Mouse (Mus musculus) limb, embryonic 13.5 days (tissue): ENCODE measurements around the gene Esm1. TPM values are rescaled to one million over a fixed set of nuclear protein-coding genes. Genes with fewer than 3 reads are reported as not detected.
"Not testable (repeated sequence)": the region's sequence is repeated elsewhere in the genome, so short reads cannot be mapped to it uniquely, and the experiment has no call there.

Experiments used
- ATAC-seq: fragments of 200-750 bp; cut with Nextera tagmentation; 2 replicates; pipeline ENCODE4 v1.8.0; 2017; ENCODE audit warnings: low read depth, moderate number of reproducible peaks, moderate TSS enrichment; ENCODE audit not compliant: low FRiP score
- H3K27ac ChIP-seq: fragments of 300-500 bp; sonication (generic); 2 replicates; pipeline ENCODE4 v1.5.1; 2015; ENCODE audit warnings: inconsistent platforms, mild to moderate bottlenecking, moderate library complexity
- H3K27me3 ChIP-seq: fragments of 300-500 bp; sonication (generic); 2 replicates; pipeline ENCODE4 v1.6.1; 2015; ENCODE audit warnings: mild to moderate bottlenecking, inconsistent platforms
- H3K36me3 ChIP-seq: fragments of 300-500 bp; sonication (generic); 2 replicates; pipeline ENCODE4 v1.6.1; 2015; ENCODE audit warnings: inconsistent platforms, mild to moderate bottlenecking, moderate library complexity
- H3K4me1 ChIP-seq: fragments of 300-500 bp; sonication (generic); 2 replicates; pipeline ENCODE4 v1.6.1; 2015; ENCODE audit warnings: inconsistent platforms
- H3K4me2 ChIP-seq: fragments of 300-500 bp; sonication (generic); replicated peaks from 2 replicates; pipeline ENCODE4 v1.6.1; 2015; ENCODE audit warnings: inconsistent platforms, mild to moderate bottlenecking, moderate library complexity
- H3K4me3 ChIP-seq: fragments of 300-500 bp; sonication (generic); 2 replicates; pipeline ENCODE4 v1.5.1; 2015; ENCODE audit warnings: moderate library complexity, mild to moderate bottlenecking, inconsistent platforms
- H3K9ac ChIP-seq: fragments of 300-500 bp; sonication (generic); 2 replicates; pipeline ENCODE4 v1.6.1; 2015; ENCODE audit warnings: mild to moderate bottlenecking, inconsistent platforms
- H3K9me3 ChIP-seq: fragments of 300-500 bp; sonication (generic); 2 replicates; pipeline ENCODE4 v1.6.1; 2016; ENCODE audit warnings: inconsistent platforms
- WGBS: fragments of 180-500 bp; shearing (Covaris S2); methylation state at CpG from one replicate; pipeline ENCODE4 v1.1.7; 2015; 5-methylcytosine and 5-hydroxymethylcytosine counted together
- polyA plus RNA-seq: library from polyadenylated mRNA; unstranded; fragments of >200 nt; fragmentation: Nextera tagmentation; extraction: Ambion mirVana; gene quantifications from 2 replicates; pipeline ENCODE4 v1.2.1, GENCODE M21; 2015

Esm1 gene
- polyA plus RNA-seq, 1 experiment from 2014 or later, result 3.0 TPM

GRCm38 (mm10) chr13:113242129-113242528 is 32.7 kb downstream of the Esm1 start:
- no peak for ATAC-seq
- H3K27ac ChIP-seq, result no peak overlapping the region
- WGBS, result 45% methylated on average over 6 of the region's 6 CpGs

GRCm38 (mm10) chr13:113245025-113245424 is 35.6 kb downstream of the Esm1 start:
- Histone ChIP-seq H3K9ac (no peak overlapping the region), H3K9me3 (no peaks in the 10 kb centered on the region), H3K36me3 (no peaks in the 10 kb centered on the region), H3K4me1 (no peaks in the 10 kb centered on the region), H3K4me2 (no peak overlapping the region), H3K27ac (no peak overlapping the region), H3K27me3 (no peaks in the 10 kb centered on the region), H3K4me3 (no peak overlapping the region)
- WGBS, result 73% methylated on average over 8 of the region's 8 CpGs
- no peak for ATAC-seq

More at GRCm38 (mm10) chr13:113242129-113242528, 32.7 kb downstream of the Esm1 start:
- Histone ChIP-seq H3K4me2 (no peak overlapping the region), H3K27me3 (no peaks in the 10 kb centered on the region), H3K9ac (no peak overlapping the region), H3K36me3 (no peaks in the 10 kb centered on the region), H3K9me3 (no peaks in the 10 kb centered on the region), H3K4me1 (no peaks in the 10 kb centered on the region), H3K4me3 (no peak overlapping the region)

- H3K27ac ChIP-seq, ATAC-seq, H3K27me3 ChIP-seq, H3K4me2 ChIP-seq, H3K36me3 ChIP-seq, H3K4me1 ChIP-seq, H3K9me3 ChIP-seq, H3K9ac ChIP-seq, H3K4me3 ChIP-seq: not testable (repeated sequence)
- 80% methylated on average over 7 of the region's 7 CpGs for WGBS
Observed at GRCm38 (mm10) chr13:113252580-113252979, 43.1 kb downstream of the Esm1 start.

GRCm38 (mm10) chr13:113256766-113257165 is 47.3 kb downstream of the Esm1 start:
- no peak for ATAC-seq
- Histone ChIP-seq H3K27me3 (no peaks in the 10 kb centered on the region), H3K27ac (no peak overlapping the region), H3K9ac (no peak overlapping the region), H3K4me3 (no peak overlapping the region), H3K9me3 (no peaks in the 10 kb centered on the region), H3K4me2 (no peak overlapping the region), H3K4me1 (no peaks in the 10 kb centered on the region), H3K36me3 (no peaks in the 10 kb centered on the region)
- 92% methylated on average over 2 of the region's 2 CpGs for WGBS

GRCm38 (mm10) chr13:113257190-113257589 is 47.7 kb downstream of the Esm1 start:
- no peaks in the 10 kb centered on the region for H3K27me3 ChIP-seq
- no peak for ATAC-seq
- H3K36me3 ChIP-seq, result no peaks in the 10 kb centered on the region
- no peak overlapping the region for H3K27ac ChIP-seq
- no peak overlapping the region for H3K4me2 ChIP-seq
- H3K4me3 ChIP-seq, result no peak overlapping the region
- H3K9me3 ChIP-seq, result no peaks in the 10 kb centered on the region
- WGBS, result 47% methylated on average over 5 of the region's 5 CpGs
- H3K4me1 ChIP-seq, result no peaks in the 10 kb centered on the region
- no peak overlapping the region for H3K9ac ChIP-seq

GRCm38 (mm10) chr13:113259237-113259636 is 49.8 kb downstream of the Esm1 start:
- H3K9me3 ChIP-seq, result no peaks in the 10 kb centered on the region
- no peaks in the 10 kb centered on the region for H3K27me3 ChIP-seq
- no peak for ATAC-seq
- 90% methylated on average over 5 of the region's 5 CpGs for WGBS
- no peak overlapping the region for H3K9ac ChIP-seq
- no peak overlapping the region for H3K4me3 ChIP-seq
- no peak overlapping the region for H3K4me2 ChIP-seq
- H3K36me3 ChIP-seq, result no peaks in the 10 kb centered on the region
- no peaks in the 10 kb centered on the region for H3K4me1 ChIP-seq
- H3K27ac ChIP-seq, result no peak overlapping the region

- Histone ChIP-seq H3K27ac (no peak overlapping the region), H3K27me3 (no peaks in the 10 kb centered on the region), H3K9me3 (no peaks in the 10 kb centered on the region), H3K9ac (no peak overlapping the region), H3K4me1 (no peaks in the 10 kb centered on the region), H3K4me3 (no peak overlapping the region), H3K36me3 (no peaks in the 10 kb centered on the region), H3K4me2 (no peak overlapping the region)
- ATAC-seq, result no peak
- 66% methylated on average over 12 of the region's 12 CpGs for WGBS
Observed at GRCm38 (mm10) chr13:113262822-113263221, 53.4 kb downstream of the Esm1 start.

GRCm38 (mm10) chr13:113265257-113265656 is 55.8 kb downstream of the Esm1 start:
- H3K36me3 ChIP-seq, result no peaks in the 10 kb centered on the region
- no peaks in the 10 kb centered on the region for H3K4me1 ChIP-seq
- no peaks in the 10 kb centered on the region for H3K27me3 ChIP-seq
- no peak overlapping the region for H3K27ac ChIP-seq
- H3K4me3 ChIP-seq, result no peak overlapping the region
- no peaks in the 10 kb centered on the region for H3K9me3 ChIP-seq
- H3K4me2 ChIP-seq, result 0 out of 2 replicates have a peak overlapping the region, but pooled peaks have one; percentile 19
- 28% methylated on average over 13 of the region's 13 CpGs for WGBS
- no peak overlapping the region for H3K9ac ChIP-seq
- no peak for ATAC-seq

GRCm38 (mm10) chr13:113266495-113266951 is 57.1 kb downstream of the Esm1 start:
- WGBS, result 28% methylated on average over 9 of the region's 9 CpGs
- Histone ChIP-seq H3K4me2 (peak overlapping the region; percentile 31), H3K4me3 (no peak overlapping the region), H3K9ac (no peak overlapping the region), H3K27me3 (no peaks in the 10 kb centered on the region), H3K9me3 (no peaks in the 10 kb centered on the region), H3K4me1 (peaks cover 5% of the 10 kb centered on the region; the same call in 1 of the 2 replicates), H3K36me3 (no peaks in the 10 kb centered on the region), H3K27ac (no peak overlapping the region)
- ATAC-seq, result no peak

- H3K27me3 ChIP-seq, result no peaks in the 10 kb centered on the region
- H3K36me3 ChIP-seq, result no peaks in the 10 kb centered on the region
- H3K4me1 ChIP-seq, result peaks cover 5% of the 10 kb centered on the region; the same call in 1 of the 2 replicates
- no peaks in the 10 kb centered on the region for H3K9me3 ChIP-seq
- no peak overlapping the region for H3K4me3 ChIP-seq
- WGBS, result 93% methylated on average over 3 of the region's 3 CpGs
- H3K9ac ChIP-seq, result no peak overlapping the region
- no peak overlapping the region for H3K27ac ChIP-seq
- no peak overlapping the region for H3K4me2 ChIP-seq
- ATAC-seq, result no peak
Observed at GRCm38 (mm10) chr13:113267204-113267603, 57.7 kb downstream of the Esm1 start.

Other genes starting within 250 kb of the Esm1 start
- gene Ccno, start 221.9 kb upstream of the Esm1 start, polyA plus RNA-seq, result 0.23 and 0.29 TPM in 2 replicates
- not detected in 2 replicates for gene Mcidas, start 215.8 kb upstream of the Esm1 start, polyA plus RNA-seq
- gene Cdc20b, start 174.5 kb upstream of the Esm1 start, polyA plus RNA-seq, result not detected in 2 replicates
- 201 and 206 TPM in 2 replicates for gene Gpx8, start 163.2 kb upstream of the Esm1 start, polyA plus RNA-seq
- gene Gzma, start 108.7 kb upstream of the Esm1 start, polyA plus RNA-seq, result not detected in 2 replicates
- gene Gzmk, start 16.2 kb downstream of the Esm1 start, polyA plus RNA-seq, result not detected in 2 replicates
- gene BC067074, start 83.5 kb downstream of the Esm1 start, polyA plus RNA-seq, result 9.5 and 10.2 TPM in 2 replicates